Mouse (Mus musculus): ENCODE measurements around the gene Cisd3. TPM values are rescaled to one million over a fixed set of nuclear protein-coding genes. Genes with fewer than 3 reads are reported as not detected.
A peak's percentile ranks its signal among the peaks of the same experiment; 100 is the strongest.

The Cisd3 gene
- total RNA-seq, 2 experiments from 2014 or later, result 103 to 108 TPM

- intact Hi-C loops (cut with DNase I), result no loop called here
- DNase-seq, result no peak
These were observed 3.0 kb upstream of the Cisd3 start for GRCm38 (mm10) chr11:97682504-97683055.

GRCm38 (mm10) chr11:97684063-97684680, 1.5 kb upstream of the Cisd3 start:
- intact Hi-C loops (cut with DNase I), result loop anchor here (2.0 kb wide), 1 partner anchor 19 kb away; no protein-coding TSS in a partner anchor
- no peak for DNase-seq

- intact Hi-C loops (cut with DNase I), result loop anchor here (2.0 kb wide), 1 partner anchor 20 kb away; no protein-coding TSS in a partner anchor
- no peak for DNase-seq
These were observed 860 bp upstream of the Cisd3 start for GRCm38 (mm10) chr11:97684766-97685165.

- no peak for DNase-seq
- intact Hi-C loops (cut with DNase I), result no loop called here
These were observed 789 bp downstream of the Cisd3 start for GRCm38 (mm10) chr11:97686322-97686908.

GRCm38 (mm10) chr11:97687061-97687460, 1.4 kb downstream of the Cisd3 start:
- intact Hi-C loops (cut with DNase I), result no loop called here
- DNase-seq, result no peak

GRCm38 (mm10) chr11:97689861-97690260, 4.2 kb downstream of the Cisd3 start:
- no peak for DNase-seq

GRCm38 (mm10) chr11:97694435-97694834, 8.8 kb downstream of the Cisd3 start:
- intact Hi-C loops (cut with DNase I), result no loop called here
- no peak for DNase-seq

More at GRCm38 (mm10) chr11:97689861-97690260, 4.2 kb downstream of the Cisd3 start:
- intact Hi-C loops (cut with DNase I), result loop anchor here (1.0 kb wide), 1 partner anchor 45 kb away; no protein-coding TSS in a partner anchor

- intact Hi-C loops (cut with DNase I), result no loop called here
- DNase-seq, result no peak
These were observed 9.5 kb downstream of the Cisd3 start for GRCm38 (mm10) chr11:97694921-97695711.

GRCm38 (mm10) chr11:97695712-97696401, 10.2 kb downstream of the Cisd3 start:
- intact Hi-C loops (cut with DNase I), result no loop called here
- DNase-seq, result no peak

- intact Hi-C loops (cut with DNase I), result no loop called here
These were observed 11.0 kb downstream of the Cisd3 start for GRCm38 (mm10) chr11:97696669-97697068.

GRCm38 (mm10) chr11:97697199-97697890, 11.7 kb downstream of the Cisd3 start:
- DNase-seq, result no peak
- intact Hi-C loops (cut with DNase I), result no loop called here

More at GRCm38 (mm10) chr11:97696669-97697068, 11.0 kb downstream of the Cisd3 start:
- DNase-seq, result no peak

GRCm38 (mm10) chr11:97697891-97698529, 12.4 kb downstream of the Cisd3 start:
- intact Hi-C loops (cut with DNase I), result no loop called here
- no peak for DNase-seq

- intact Hi-C loops (cut with DNase I), result no loop called here
These were observed 13.3 kb downstream of the Cisd3 start for GRCm38 (mm10) chr11:97698741-97699611.

GRCm38 (mm10) chr11:97699626-97700002, 14.0 kb downstream of the Cisd3 start:
- DNase-seq, result peak; percentile 69 to 78

More at GRCm38 (mm10) chr11:97698741-97699611, 13.3 kb downstream of the Cisd3 start:
- DNase-seq, result peak in 1 of 2 experiments; percentile 65

GRCm38 (mm10) chr11:97700003-97700745, 14.5 kb downstream of the Cisd3 start, which contains the start of gene Pcgf2:
Pcgf2 (minus strand) TSS chr11:97700497.
- DNase-seq, result peak; percentile 67 to 76
- intact Hi-C loops (cut with DNase I), result loop anchor here (5.0 kb wide), 1 partner anchor 42 kb away; the partner anchor contains the start of gene Pip4k2b

More at GRCm38 (mm10) chr11:97699626-97700002, 14.0 kb downstream of the Cisd3 start:
- intact Hi-C loops (cut with DNase I), result loop anchor here (5.0 kb wide), 1 partner anchor 43 kb away; the partner anchor contains the start of gene Pip4k2b

- intact Hi-C loops (cut with DNase I), result loop anchor here (5.0 kb wide), 1 partner anchor 41 kb away; the partner anchor contains the start of gene Pip4k2b
These were observed 15.3 kb downstream of the Cisd3 start for GRCm38 (mm10) chr11:97700746-97701580.

More at GRCm38 (mm10) chr11:97700746-97701580, 15.3 kb downstream of the Cisd3 start:
- DNase-seq, result no peak
